Mouse (Mus musculus) G1E (cell line): ENCODE results near the gene Zcwpw1. TPM values are rescaled to one million over a fixed set of nuclear protein-coding genes. Genes with fewer than 3 reads are reported as not detected.
"Not testable (repeated sequence)": the region's sequence is repeated elsewhere in the genome, so short reads cannot be mapped to it uniquely, and the experiment has no call there.

Experiments
- ATAC-seq: 2 replicates; pipeline ENCODE4 v1.8.0; 2016; ENCODE audit warnings: mild to moderate bottlenecking; ENCODE audit not compliant: insufficient number of reproducible peaks, poor library complexity, low FRiP score, severe bottlenecking; ENCODE audit errors: extremely low read depth
- DNase-seq: peaks from one replicate; pipeline ENCODE4 v3.0.0; 2012; ENCODE audit warnings: low spot score
- H3K27me3 ChIP-seq: 2 replicates; pipeline ENCODE4 v1.6.1; 2012; ENCODE audit warnings: mild to moderate bottlenecking, low read length, inconsistent platforms; ENCODE audit not compliant: insufficient read depth
- H3K36me3 ChIP-seq: replicated peaks from 2 replicates; pipeline ENCODE3; 2012; ENCODE audit warnings: mild to moderate bottlenecking, inconsistent platforms
- H3K4me1 ChIP-seq: 2 replicates; pipeline ENCODE4 v1.6.1; 2012; ENCODE audit warnings: low read depth, low read length, inconsistent platforms, mixed read lengths; ENCODE audit not compliant: insufficient read depth
- H3K4me3 ChIP-seq: 2 replicates; pipeline ENCODE4 v1.5.1; 2012; ENCODE audit warnings: low read depth, mild to moderate bottlenecking, inconsistent platforms, low read length, moderate library complexity, mixed read lengths
- H3K9me3 ChIP-seq: replicated peaks from 2 replicates; pipeline ENCODE4 v1.6.1; 2012; ENCODE audit warnings: inconsistent platforms
- CTCF ChIP-seq: IDR thresholded peaks from 2 replicates; pipeline ENCODE4 v1.5.1; 2012; ENCODE audit warnings: low read depth, low read length, inconsistent platforms, mixed read lengths
- GATA1 ChIP-seq: IDR thresholded peaks from 2 replicates; pipeline ENCODE4 v1.6.1; 2012; ENCODE audit warnings: borderline replicate concordance, low read length, inconsistent platforms, mixed read lengths
- GATA2 ChIP-seq: IDR thresholded peaks from 2 replicates; pipeline ENCODE4 v1.6.1; 2012; ENCODE audit warnings: low read depth, low read length, inconsistent platforms, borderline replicate concordance
- POLR2AphosphoS5 ChIP-seq: IDR thresholded peaks from 2 replicates; pipeline ENCODE4 v1.6.1; 2012; ENCODE audit warnings: low read depth, low read length, inconsistent platforms; ENCODE audit not compliant: insufficient replicate concordance
- TAL1 ChIP-seq: conservative IDR thresholded peaks from 2 replicates; pipeline ENCODE4 v1.6.1; 2012; ENCODE audit warnings: low read depth, low read length, inconsistent platforms, mixed read lengths
- polyA plus RNA-seq: library from polyadenylated mRNA; stranded (reverse); fragments of >175 nt; gene quantifications from 2 replicates; pipeline ENCODE4 v1.2.3, GENCODE M21; 2012
- total RNA-seq, 2 experiments: library from RNA; stranded (forward) in 1 of 2; stranded (reverse) in 1 of 2; fragments of 200-1000 nt in 1 of 2; fragments of >200 nt in 1 of 2; fragmentation: Nextera tagmentation in 1 of 2; gene quantifications; 2 replicates each; pipeline ENCODE4 v1.2.3; 2014 to 2017

Zcwpw1 gene
- total and polyA plus RNA-seq, 3 experiments = 0.34 to 12.9 (median 8.4) TPM

DNA sequence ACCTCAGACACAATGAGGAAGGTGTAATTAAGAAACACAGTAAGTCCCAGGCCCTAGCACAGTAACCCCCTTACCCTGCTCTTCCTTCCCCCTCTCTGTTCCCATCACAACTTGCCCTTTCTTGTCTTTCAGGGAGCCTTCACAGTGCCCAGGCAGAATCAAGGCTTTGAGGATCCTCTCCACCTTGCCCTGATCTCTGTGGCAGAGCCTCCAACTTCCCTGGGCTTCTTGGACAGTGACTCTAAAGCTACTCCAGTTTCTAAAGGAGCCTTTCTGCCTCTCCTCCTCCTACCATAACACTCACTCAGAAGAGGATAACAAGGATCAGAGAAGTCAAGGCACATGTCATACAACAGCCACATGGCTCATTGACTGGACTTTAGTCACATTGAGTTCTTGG, 49.0 kb downstream of the Zcwpw1 start:
- Histone ChIP-seq H3K36me3 (no peaks in the 10 kb centered on the region), H3K27me3 (no peaks in the 10 kb centered on the region), H3K4me1 (no peaks in the 10 kb centered on the region), H3K4me3 (no peak overlapping the region), H3K9me3 (no peaks in the 10 kb centered on the region)
- DNase-seq (no peak), ATAC-seq (no peak)
- TF ChIP-seq CTCF (no peak), TAL1 (no peak), POLR2AphosphoS5 (no peak), GATA2 (no peak), GATA1 (no peak)

GRCm38 (mm10) chr5:137837110-137837509, 49.5 kb downstream of the Zcwpw1 start:
- not testable (repeated sequence) for H3K4me1 ChIP-seq, DNase-seq, H3K27me3 ChIP-seq, H3K36me3 ChIP-seq, ATAC-seq, H3K4me3 ChIP-seq, H3K9me3 ChIP-seq

DNA sequence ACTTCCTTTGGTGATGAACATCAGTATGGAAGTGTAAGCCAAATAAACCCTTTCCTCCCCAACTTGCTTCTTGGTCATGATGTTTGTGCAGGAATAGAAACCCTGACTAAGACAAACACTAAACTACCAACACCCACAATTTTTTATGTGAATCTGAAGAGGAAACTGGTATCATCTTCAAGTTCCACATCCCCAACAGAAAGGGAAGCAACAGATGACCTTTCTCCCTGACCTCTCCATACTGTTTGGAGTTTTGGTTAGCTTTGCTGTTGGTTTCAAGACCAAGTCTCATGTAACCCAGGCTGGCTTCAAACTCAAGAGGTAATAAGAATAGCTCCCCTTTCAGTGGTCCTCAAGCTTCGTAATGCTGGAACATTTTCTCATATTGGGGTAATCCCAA, 62.7 kb downstream of the Zcwpw1 start:
- ATAC-seq, H3K27me3 ChIP-seq, H3K9me3 ChIP-seq: not testable (repeated sequence)

GRCm38 (mm10) chr5:137854907-137855306, 67.3 kb downstream of the Zcwpw1 start:
- H3K36me3 ChIP-seq, ATAC-seq, H3K4me1 ChIP-seq, H3K27me3 ChIP-seq, DNase-seq, H3K9me3 ChIP-seq, H3K4me3 ChIP-seq: not testable (repeated sequence)

More for the DNA sequence above, 62.7 kb downstream of the Zcwpw1 start:
- not testable (repeated sequence) for DNase-seq, H3K36me3 ChIP-seq, H3K4me3 ChIP-seq, H3K4me1 ChIP-seq

DNA sequence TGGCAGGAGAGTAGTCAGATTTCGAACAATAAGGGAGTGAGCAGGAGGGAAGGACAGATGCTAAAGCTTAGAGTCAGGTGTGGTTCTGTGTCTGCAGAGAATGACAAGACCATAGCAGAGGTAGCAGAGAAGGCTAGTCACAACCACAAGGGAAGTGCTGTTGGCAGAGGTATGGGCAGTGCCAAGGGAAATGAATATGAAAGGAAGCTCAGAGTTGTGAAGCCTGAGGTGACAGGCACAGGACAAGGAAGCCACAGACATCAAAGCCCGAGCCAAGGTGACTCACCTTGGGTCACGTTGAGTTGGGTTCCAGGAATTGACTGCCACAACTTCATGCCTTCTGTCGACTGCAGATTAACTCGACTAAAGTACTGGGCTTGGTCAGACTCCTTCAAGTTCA, 69.3 kb downstream of the Zcwpw1 start:
- not testable (repeated sequence) for H3K4me1 ChIP-seq, H3K9me3 ChIP-seq, ATAC-seq, DNase-seq, H3K27me3 ChIP-seq, H3K36me3 ChIP-seq, H3K4me3 ChIP-seq

DNA sequence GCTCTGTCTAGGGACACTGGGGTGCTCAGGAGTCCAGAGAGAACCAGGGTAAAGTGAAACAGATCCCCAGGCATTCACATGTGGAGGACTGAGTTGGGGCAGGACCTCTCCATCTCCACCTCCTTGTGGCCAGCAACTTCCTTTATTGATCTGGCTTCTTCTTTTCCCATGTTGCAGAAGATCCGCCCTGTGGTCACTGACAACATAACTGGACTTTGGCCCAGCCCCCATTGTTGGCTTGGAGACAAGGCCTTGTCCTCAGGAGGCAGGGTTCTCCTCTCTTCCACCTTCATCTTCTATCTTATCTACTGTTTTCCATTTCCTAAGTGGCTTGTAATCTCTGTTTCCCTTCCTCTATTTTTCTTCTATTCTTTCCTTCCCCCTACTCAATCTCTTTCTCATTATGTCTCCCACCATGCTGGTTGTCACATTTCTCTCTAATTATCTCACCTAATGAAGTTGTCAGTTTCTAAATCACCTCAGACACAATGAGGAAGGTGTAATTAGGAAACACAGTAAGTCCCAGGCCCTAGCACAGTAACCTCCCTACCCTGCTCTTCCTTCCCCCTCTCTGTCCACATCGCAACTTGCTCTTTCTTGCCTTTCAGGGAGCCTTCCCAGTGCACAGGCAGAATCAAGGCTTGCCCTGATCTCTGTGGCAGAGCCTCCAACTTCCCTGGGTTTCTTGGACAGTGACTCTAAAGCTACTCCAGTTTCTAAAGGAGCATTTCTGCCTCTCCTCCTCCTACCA, 70.5 kb downstream of the Zcwpw1 start, which contains the start of gene Pilrb1:
Gene Pilrb1, minus strand, starts transcription at position 147 of the 751 bp plus-strand sequence.
- H3K9me3 ChIP-seq, DNase-seq, H3K27me3 ChIP-seq, H3K36me3 ChIP-seq, H3K4me1 ChIP-seq, H3K4me3 ChIP-seq: not testable (repeated sequence)
- ATAC-seq = peak; percentile 34

- H3K27me3 ChIP-seq, H3K4me3 ChIP-seq, H3K36me3 ChIP-seq, H3K9me3 ChIP-seq, H3K4me1 ChIP-seq, ATAC-seq, DNase-seq: not testable (repeated sequence)
Observed at GRCm38 (mm10) chr5:137864008-137864407, 76.4 kb downstream of the Zcwpw1 start.

DNA sequence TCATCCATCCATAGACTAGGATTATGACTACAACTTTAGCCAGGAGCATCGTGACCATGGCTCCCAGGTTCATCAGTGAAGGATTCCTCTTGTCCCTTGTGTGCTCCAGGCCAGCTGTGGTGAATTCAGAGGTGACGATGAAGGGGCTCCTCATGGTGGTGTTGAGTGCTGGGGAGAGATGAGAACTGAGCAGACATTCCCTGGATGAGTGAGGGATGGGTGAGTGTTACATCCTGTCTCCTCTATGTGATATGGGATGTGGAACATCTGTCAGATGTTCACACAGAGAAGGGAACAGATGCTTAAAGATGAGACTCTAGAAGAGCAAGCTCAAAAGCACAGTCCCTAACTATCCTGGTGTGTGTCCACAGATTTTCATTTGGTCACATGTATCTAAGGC, 81.0 kb downstream of the Zcwpw1 start:
- H3K4me1 ChIP-seq, H3K36me3 ChIP-seq, H3K9me3 ChIP-seq, H3K27me3 ChIP-seq, H3K4me3 ChIP-seq, DNase-seq, ATAC-seq: not testable (repeated sequence)

GRCm38 (mm10) chr5:137871644-137872380, 84.2 kb downstream of the Zcwpw1 start, which contains the start of gene Pilrb2:
Pilrb2 (minus strand) TSS chr5:137871815.
- not testable (repeated sequence) for H3K27me3 ChIP-seq, H3K4me1 ChIP-seq, H3K9me3 ChIP-seq, H3K4me3 ChIP-seq, H3K36me3 ChIP-seq, DNase-seq
- ATAC-seq = peak; percentile 47; the same call in 1 of the 2 replicates
